Mouse (Mus musculus): Measurements from ENCODE around the gene Pgm5. TPM values are rescaled to one million over a fixed set of nuclear protein-coding genes. Genes with fewer than 3 reads are reported as not detected.

The Pgm5 gene
- polyA plus RNA-seq, 1 experiment from 2014 or later = 8.8 TPM

- no peak overlapping the region for H3K4me2 ChIP-seq (ENCODE audit: low read length)
- WGBS = 37% methylated on average over 4 of the region's 4 CpGs
- peak; percentile 57 for DNase-seq (ENCODE audit: low spot score)
- H3K27me3 ChIP-seq (replicated peaks; ENCODE audit: control insufficient read depth, insufficient read depth, low read length) = no peaks in the 10 kb centered on the region
- H3K4me1 ChIP-seq (replicated peaks; ENCODE audit: control insufficient read depth, insufficient read depth, low read length) = peaks cover 7% of the 10 kb centered on the region; the same call in 1 of the 2 replicates
- H3K36me3 ChIP-seq (ENCODE audit: control insufficient read depth, insufficient read depth, low read length) = no peaks in the 10 kb centered on the region
- no peak overlapping the region for H3K9ac ChIP-seq (ENCODE audit: low read length)
- H3K9me3 ChIP-seq (ENCODE audit: control insufficient read depth, low read length) = no peaks in the 10 kb centered on the region
- H3K4me3 ChIP-seq (ENCODE audit: low read depth, low read length) = no peak overlapping the region
- peak; percentile 60 for ATAC-seq (replicated peaks; ENCODE audit: low FRiP score, low TSS enrichment, low read depth)
- peak overlapping the region; percentile 86 for H3K27ac ChIP-seq (ENCODE audit: low read depth)
Observed at GRCm38 (mm10) chr19:24770345-24770744, 91.3 kb downstream of the Pgm5 start.

GRCm38 (mm10) chr19:24767401-24767800 is 94.3 kb downstream of the Pgm5 start:
- ATAC-seq (replicated peaks; ENCODE audit: low FRiP score, low TSS enrichment, low read depth) (no peak), DNase-seq (ENCODE audit: low spot score) (no peak)
- H3K4me2 ChIP-seq (ENCODE audit: low read length) = no peak overlapping the region
- H3K9ac ChIP-seq (ENCODE audit: low read length) = no peak overlapping the region
- WGBS = 90% methylated on average over 6 of the region's 6 CpGs
- no peaks in the 10 kb centered on the region for H3K36me3 ChIP-seq (ENCODE audit: control insufficient read depth, insufficient read depth, low read length)
- H3K27ac ChIP-seq (ENCODE audit: low read depth) = no peak overlapping the region
- peaks cover 19% of the 10 kb centered on the region for H3K4me1 ChIP-seq (replicated peaks; ENCODE audit: control insufficient read depth, insufficient read depth, low read length)
- no peaks in the 10 kb centered on the region for H3K27me3 ChIP-seq (replicated peaks; ENCODE audit: control insufficient read depth, insufficient read depth, low read length)
- no peaks in the 10 kb centered on the region for H3K9me3 ChIP-seq (ENCODE audit: control insufficient read depth, low read length)
- H3K4me3 ChIP-seq (ENCODE audit: low read depth, low read length) = no peak overlapping the region

- H3K4me1 ChIP-seq (replicated peaks; ENCODE audit: control insufficient read depth, insufficient read depth, low read length) = peaks cover 15% of the 10 kb centered on the region
- no peaks in the 10 kb centered on the region for H3K27me3 ChIP-seq (replicated peaks; ENCODE audit: control insufficient read depth, insufficient read depth, low read length)
- DNase-seq (ENCODE audit: low spot score) (peak; percentile 70), ATAC-seq (replicated peaks; ENCODE audit: low FRiP score, low TSS enrichment, low read depth) (no peak)
- peak overlapping the region; percentile 55 for H3K27ac ChIP-seq (ENCODE audit: low read depth)
- no peaks in the 10 kb centered on the region for H3K36me3 ChIP-seq (ENCODE audit: control insufficient read depth, insufficient read depth, low read length)
- H3K9ac ChIP-seq (ENCODE audit: low read length) = no peak overlapping the region
- H3K4me3 ChIP-seq (ENCODE audit: low read depth, low read length) = no peak overlapping the region
- no peaks in the 10 kb centered on the region for H3K9me3 ChIP-seq (ENCODE audit: control insufficient read depth, low read length)
- WGBS = 25% methylated on average over 12 of the region's 12 CpGs
- H3K4me2 ChIP-seq (ENCODE audit: low read length) = 0 out of 2 replicates have a peak overlapping the region, but pooled peaks have one; percentile 9
Observed at GRCm38 (mm10) chr19:24762473-24763149, 99.0 kb downstream of the Pgm5 start.

DNA sequence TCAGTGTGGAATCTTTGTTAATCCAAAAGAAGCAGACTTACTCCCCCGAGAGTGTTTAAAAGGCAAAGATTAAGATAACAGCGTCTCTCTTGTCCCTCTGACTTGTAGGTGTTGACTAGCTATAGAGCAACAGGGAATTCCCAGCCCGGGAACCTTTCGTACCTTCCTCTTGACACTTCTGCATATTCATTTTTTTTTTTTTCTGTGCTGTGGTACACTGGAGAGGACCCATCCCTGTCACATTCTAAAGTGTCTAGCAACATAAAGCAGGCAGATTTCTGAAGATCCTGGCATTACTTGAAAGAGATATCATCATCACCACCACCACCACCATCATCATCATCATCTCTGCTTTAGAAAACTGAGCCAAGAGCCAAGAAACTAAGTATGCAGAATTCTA is 105.0 kb downstream of the Pgm5 start:
- 69% methylated on average over 4 of the region's 4 CpGs for WGBS
- no peaks in the 10 kb centered on the region for H3K9me3 ChIP-seq (ENCODE audit: control insufficient read depth, low read length)
- H3K4me1 ChIP-seq (replicated peaks; ENCODE audit: control insufficient read depth, insufficient read depth, low read length) = peaks cover 15% of the 10 kb centered on the region
- H3K4me2 ChIP-seq (ENCODE audit: low read length) = no peak overlapping the region
- no peaks in the 10 kb centered on the region for H3K27me3 ChIP-seq (replicated peaks; ENCODE audit: control insufficient read depth, insufficient read depth, low read length)
- H3K4me3 ChIP-seq (ENCODE audit: low read depth, low read length) = no peak overlapping the region
- H3K27ac ChIP-seq (ENCODE audit: low read depth) = no peak overlapping the region
- ATAC-seq (replicated peaks; ENCODE audit: low FRiP score, low TSS enrichment, low read depth) (no peak), DNase-seq (ENCODE audit: low spot score) (no peak)
- H3K36me3 ChIP-seq (ENCODE audit: control insufficient read depth, insufficient read depth, low read length) = no peaks in the 10 kb centered on the region
- no peak overlapping the region for H3K9ac ChIP-seq (ENCODE audit: low read length)

- 59% methylated on average over 3 of the region's 3 CpGs for WGBS
- DNase-seq (ENCODE audit: low spot score) (no peak), ATAC-seq (replicated peaks; ENCODE audit: low FRiP score, low TSS enrichment, low read depth) (no peak)
- peak overlapping the region; percentile 72; the same call in 1 of the 2 replicates for H3K27ac ChIP-seq (ENCODE audit: low read depth)
- no peak overlapping the region for H3K9ac ChIP-seq (ENCODE audit: low read length)
- no peak overlapping the region for H3K4me3 ChIP-seq (ENCODE audit: low read depth, low read length)
- H3K4me1 ChIP-seq (replicated peaks; ENCODE audit: control insufficient read depth, insufficient read depth, low read length) = peaks cover 15% of the 10 kb centered on the region
- no peaks in the 10 kb centered on the region for H3K27me3 ChIP-seq (replicated peaks; ENCODE audit: control insufficient read depth, insufficient read depth, low read length)
- H3K4me2 ChIP-seq (ENCODE audit: low read length) = no peak overlapping the region
- H3K9me3 ChIP-seq (ENCODE audit: control insufficient read depth, low read length) = no peaks in the 10 kb centered on the region
- H3K36me3 ChIP-seq (ENCODE audit: control insufficient read depth, insufficient read depth, low read length) = no peaks in the 10 kb centered on the region
Observed at GRCm38 (mm10) chr19:24754440-24754785, 107.2 kb downstream of the Pgm5 start.

- 29% methylated on average over 14 of the region's 14 CpGs for whole genome bisulfite sequencing
- H3K4me2 ChIP-seq (ENCODE audit: low read length) = 0 out of 2 replicates have a peak overlapping the region, but pooled peaks have one; percentile 11
- H3K4me3 ChIP-seq (ENCODE audit: low read depth, low read length) = no peak overlapping the region
- DNase-seq (ENCODE audit: low spot score) = no peak
- no peaks in the 10 kb centered on the region for H3K27me3 ChIP-seq (replicated peaks; ENCODE audit: control insufficient read depth, insufficient read depth, low read length)
- no peak overlapping the region for H3K9ac ChIP-seq (ENCODE audit: low read length)
- H3K9me3 ChIP-seq (ENCODE audit: control insufficient read depth, low read length) = no peaks in the 10 kb centered on the region
- H3K4me1 ChIP-seq (replicated peaks; ENCODE audit: control insufficient read depth, insufficient read depth, low read length) = peaks cover 15% of the 10 kb centered on the region
- peak overlapping the region; percentile 72; the same call in 1 of the 2 replicates for H3K27ac ChIP-seq (ENCODE audit: low read depth)
- H3K36me3 ChIP-seq (ENCODE audit: control insufficient read depth, insufficient read depth, low read length) = no peaks in the 10 kb centered on the region
- no peak for ATAC-seq (replicated peaks; ENCODE audit: low FRiP score, low TSS enrichment, low read depth)
Observed at GRCm38 (mm10) chr19:24753617-24754439, 107.8 kb downstream of the Pgm5 start.

GRCm38 (mm10) chr19:24752873-24753538 is 108.6 kb downstream of the Pgm5 start:
- H3K27ac ChIP-seq (ENCODE audit: low read depth) = peak overlapping the region; percentile 72; the same call in 1 of the 2 replicates
- WGBS = 74% methylated on average over 7 of the region's 7 CpGs
- H3K36me3 ChIP-seq (ENCODE audit: control insufficient read depth, insufficient read depth, low read length) = no peaks in the 10 kb centered on the region
- H3K4me3 ChIP-seq (ENCODE audit: low read depth, low read length) = no peak overlapping the region
- DNase-seq (ENCODE audit: low spot score) (no peak), ATAC-seq (replicated peaks; ENCODE audit: low FRiP score, low TSS enrichment, low read depth) (no peak)
- no peak overlapping the region for H3K9ac ChIP-seq (ENCODE audit: low read length)
- H3K4me1 ChIP-seq (replicated peaks; ENCODE audit: control insufficient read depth, insufficient read depth, low read length) = peaks cover 15% of the 10 kb centered on the region
- no peaks in the 10 kb centered on the region for H3K9me3 ChIP-seq (ENCODE audit: control insufficient read depth, low read length)
- H3K4me2 ChIP-seq (ENCODE audit: low read length) = no peak overlapping the region
- H3K27me3 ChIP-seq (replicated peaks; ENCODE audit: control insufficient read depth, insufficient read depth, low read length) = no peaks in the 10 kb centered on the region

GRCm38 (mm10) chr19:24746266-24746875 is 115.3 kb downstream of the Pgm5 start:
- DNase-seq (ENCODE audit: low spot score) = no peak
- H3K4me1 ChIP-seq (replicated peaks; ENCODE audit: control insufficient read depth, insufficient read depth, low read length) = peaks cover 7% of the 10 kb centered on the region
- H3K9me3 ChIP-seq (ENCODE audit: control insufficient read depth, low read length) = no peaks in the 10 kb centered on the region
- H3K27me3 ChIP-seq (replicated peaks; ENCODE audit: control insufficient read depth, insufficient read depth, low read length) = no peaks in the 10 kb centered on the region
- no peak for ATAC-seq (replicated peaks; ENCODE audit: low FRiP score, low TSS enrichment, low read depth)
- WGBS = 77% methylated on average over 4 of the region's 4 CpGs
- no peak overlapping the region for H3K4me2 ChIP-seq (ENCODE audit: low read length)
- H3K4me3 ChIP-seq (ENCODE audit: low read depth, low read length) = no peak overlapping the region
- no peak overlapping the region for H3K9ac ChIP-seq (ENCODE audit: low read length)
- 0 out of 2 replicates have a peak, but pooled peaks cover 4% of the 10 kb centered on the region for H3K36me3 ChIP-seq (ENCODE audit: control insufficient read depth, insufficient read depth, low read length)
- H3K27ac ChIP-seq (ENCODE audit: low read depth) = peak overlapping the region; percentile 62; the same call in 1 of the 2 replicates
